8 mouse cellular contexts compared by ENCODE assay signal in the genomic region with DNA sequence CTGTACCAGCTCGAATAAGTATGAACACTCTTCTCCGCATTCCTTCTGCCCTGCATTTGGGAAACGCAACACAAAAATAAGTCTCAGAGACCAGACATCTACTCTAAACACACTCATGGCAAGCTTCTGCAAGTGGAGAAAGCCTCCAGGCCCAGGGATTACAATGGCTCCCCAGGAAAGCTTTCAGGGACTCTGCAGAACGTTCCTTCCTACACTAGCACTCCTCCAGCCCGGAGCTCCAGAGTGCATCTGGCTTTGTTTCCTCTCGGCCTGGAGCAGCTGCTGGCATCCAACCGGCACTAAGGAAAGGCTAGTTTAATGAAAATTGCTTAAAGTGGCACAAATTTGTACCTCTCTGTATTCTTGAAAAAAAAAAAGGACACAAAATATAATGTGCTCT. TPM values are rescaled to one million over a fixed set of nuclear protein-coding genes. Genes with fewer than 3 reads are reported as not detected.
DNase-seq lines count a peak whose midpoint lies in the region; ATAC-seq and TF ChIP-seq lines count a peak whose summit lies in the region.

No protein-coding gene starts in this region.

- peaks cover 28% of the 10 kb centered on the region for H3K4me1 ChIP-seq in embryonic fibroblast, embryonic 13.5 days (ENCODE audit: control insufficient read depth, insufficient read depth, low read length)
- no peaks in the 10 kb centered on the region for H3K4me1 ChIP-seq in hindbrain, embryonic 11.5 days (replicated peaks; ENCODE audit: control insufficient read depth, insufficient read depth, low read length)
- peaks cover 8% of the 10 kb centered on the region; the same call in 1 of the 2 replicates for H3K4me1 ChIP-seq in midbrain, embryonic 14.5 days (ENCODE audit: control insufficient read depth, insufficient read depth, low read length)

- no peak for TF ChIP-seq POLR2A in embryonic fibroblast, embryonic 13.5 days (IDR thresholded peaks at IDR 0.05; ENCODE audit: low read depth, low read length)

- no peak overlapping the region for H3K4me2 ChIP-seq in hindbrain, embryonic 11.5 days (replicated peaks; ENCODE audit: low read depth, low read length)
- peak overlapping the region; percentile 19; the same call in 1 of the 2 replicates for H3K4me2 ChIP-seq in midbrain, embryonic 14.5 days (ENCODE audit: low read length)

- no peak for TF ChIP-seq CTCF in layer of hippocampus, adult 2 months (conservative IDR thresholded peaks at IDR 0.05)
- TF ChIP-seq CTCF in embryonic fibroblast, embryonic 13.5 days (IDR thresholded peaks at IDR 0.05; ENCODE audit: borderline replicate concordance, insufficient read depth, low read length): no peak

- 49% methylated on average over 7 of the region's 7 CpGs for WGBS in hindbrain, embryonic 11.5 days
- WGBS in midbrain, embryonic 14.5 days: 16% methylated on average over 7 of the region's 7 CpGs

- no peak overlapping the region for H3K4me3 ChIP-seq in layer of hippocampus, adult 2 months
- no peak overlapping the region for H3K4me3 ChIP-seq in embryonic fibroblast, embryonic 13.5 days (ENCODE audit: insufficient read depth, low read length)
- no peak overlapping the region for H3K4me3 ChIP-seq in hindbrain, embryonic 11.5 days (ENCODE audit: low read depth, low read length)
- no peak overlapping the region for H3K4me3 ChIP-seq in midbrain, embryonic 14.5 days (replicated peaks; ENCODE audit: low read depth, low read length)

- peak overlapping the region; percentile 56 for H3K27ac ChIP-seq in layer of hippocampus, adult 2 months
- H3K27ac ChIP-seq in embryonic fibroblast, embryonic 13.5 days (ENCODE audit: insufficient read depth, low read length): peak overlapping the region; percentile 27; the same call in 1 of the 2 replicates
- H3K27ac ChIP-seq in hindbrain, embryonic 11.5 days (ENCODE audit: low read depth, low read length): peak overlapping the region; percentile 63; the same call in 1 of the 2 replicates
- H3K27ac ChIP-seq in midbrain, embryonic 14.5 days (replicated peaks; ENCODE audit: low read depth, low read length): peak overlapping the region; percentile 79

- DNase-seq in layer of hippocampus, adult 2 months (ENCODE audit: low spot score in 2 of 2): peak in 1 of 2 experiments; percentile 11
- DNase-seq in layer of hippocampus, adult 9-11 months: no peak
- peak; percentile 19 for DNase-seq in hindbrain, embryonic 11.5 days (ENCODE audit: low spot score)
- DNase-seq in midbrain, embryonic 14.5 days: peak; percentile 60
- no peak for DNase-seq in c-Kit-positive CD71-positive TER-119-positive erythroid progenitor cells, embryonic 14.5 days (ENCODE audit: low spot score)
- no peak for DNase-seq in left cerebral cortex, adult 11 months (ENCODE audit: low spot score)

- H3K36me3 ChIP-seq in hindbrain, embryonic 11.5 days (ENCODE audit: control insufficient read depth, insufficient read depth, low read length): no peaks in the 10 kb centered on the region
- peaks cover 9% of the 10 kb centered on the region for H3K36me3 ChIP-seq in midbrain, embryonic 14.5 days (ENCODE audit: control insufficient read depth, insufficient read depth, low read length)

- H3K27me3 ChIP-seq in hindbrain, embryonic 11.5 days (ENCODE audit: control insufficient read depth, insufficient read depth, low read length): no peaks in the 10 kb centered on the region
- no peaks in the 10 kb centered on the region for H3K27me3 ChIP-seq in midbrain, embryonic 14.5 days (ENCODE audit: control insufficient read depth, insufficient read depth, low read length)

- ATAC-seq in hindbrain, embryonic 11.5 days (ENCODE audit: low FRiP score): no peak
- ATAC-seq in midbrain, embryonic 14.5 days (ENCODE audit: low FRiP score, low TSS enrichment): no peak
- ATAC-seq in cerebellum, adult (ENCODE audit: insufficient number of reproducible peaks, low FRiP score, low TSS enrichment): no peak

- H3K9me3 ChIP-seq in hindbrain, embryonic 11.5 days (ENCODE audit: control insufficient read depth, low read length): no peaks in the 10 kb centered on the region
- no peaks in the 10 kb centered on the region for H3K9me3 ChIP-seq in midbrain, embryonic 14.5 days (ENCODE audit: control insufficient read depth, low read length)

- H3K9ac ChIP-seq in hindbrain, embryonic 11.5 days (ENCODE audit: low read depth, low read length): no peak overlapping the region
- H3K9ac ChIP-seq in midbrain, embryonic 14.5 days (replicated peaks; ENCODE audit: low read length): peak overlapping the region; percentile 21; the same call in 1 of the 2 replicates

RNA-seq across cellular contexts. Expression of a gene that starts 14.1 kb away (rescaled TPM):
- total RNA-seq in layer of hippocampus, adult 2 months (2021): 10 to 100 TPM; 31.2 to 34.2 TPM
- 223 and 251 TPM in 2 replicates for polyA plus RNA-seq in embryonic fibroblast, embryonic 13.5 days (2011; ENCODE audit: insufficient read length, low read depth, missing spikeins)
- 109 and 147 TPM in 2 replicates for polyA plus RNA-seq in hindbrain, embryonic 11.5 days (2014; fragmentation: Nextera tagmentation; extraction: Ambion mirVana)
- polyA plus RNA-seq in midbrain, embryonic 14.5 days (2014; fragmentation: Nextera tagmentation; extraction: Ambion mirVana): 34.9 and 61.9 TPM in 2 replicates

Comparison
In these comparisons a context has a peak if more than half of its experiments do, and no peak if none do; other contexts are left out.
1. DNase-seq: peak in hindbrain, embryonic 11.5 days (single experiment) and midbrain, embryonic 14.5 days (single experiment); none in layer of hippocampus, adult 9-11 months (single experiment), c-Kit-positive CD71-positive TER-119-positive erythroid progenitor cells, embryonic 14.5 days (single experiment) and left cerebral cortex, adult 11 months (single experiment).
2. H3K27ac ChIP-seq: peak in every context shown above with its lines; median percentile 79 in midbrain, embryonic 14.5 days; 63 in hindbrain, embryonic 11.5 days; 56 in layer of hippocampus, adult 2 months; 27 in embryonic fibroblast, embryonic 13.5 days.